Mouse (Mus musculus) thymus, postnatal 10 days (tissue): ENCODE results near the gene Defb11.
"Not testable (repeated sequence)": the region's sequence is repeated elsewhere in the genome, so short reads cannot be mapped to it uniquely, and the experiment has no call there.

Experiments
- DNase-seq, 2 experiments: peaks; one replicate each; pipeline ENCODE4 v3.0.0; 2021; ENCODE audit warnings: low spot score in 2 of 2

Defb11 gene

DNA sequence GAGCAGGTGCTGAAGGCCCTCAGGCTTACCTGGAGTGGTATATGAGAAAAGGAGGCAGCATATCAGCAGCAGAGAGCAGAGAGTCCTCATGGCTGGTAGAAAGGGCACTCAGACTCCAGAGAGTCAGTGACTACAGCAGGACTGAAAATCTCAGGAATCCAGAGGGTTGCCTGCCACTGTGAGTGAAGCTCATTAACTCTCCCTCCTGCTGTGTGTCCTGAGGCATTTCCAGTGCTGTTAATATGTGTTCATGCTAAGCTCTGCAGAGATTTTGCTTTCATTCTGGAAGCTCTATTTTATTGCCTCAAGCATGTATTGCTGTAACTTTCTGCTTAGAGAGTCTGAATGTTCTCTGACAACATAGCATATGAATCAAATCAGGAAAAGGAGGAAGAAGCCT is at the start of gene Defb11:
TSS of gene Defb11 (minus strand) at position 123 of the 400 bp plus-strand sequence.
- not testable (repeated sequence) for DNase-seq

DNA sequence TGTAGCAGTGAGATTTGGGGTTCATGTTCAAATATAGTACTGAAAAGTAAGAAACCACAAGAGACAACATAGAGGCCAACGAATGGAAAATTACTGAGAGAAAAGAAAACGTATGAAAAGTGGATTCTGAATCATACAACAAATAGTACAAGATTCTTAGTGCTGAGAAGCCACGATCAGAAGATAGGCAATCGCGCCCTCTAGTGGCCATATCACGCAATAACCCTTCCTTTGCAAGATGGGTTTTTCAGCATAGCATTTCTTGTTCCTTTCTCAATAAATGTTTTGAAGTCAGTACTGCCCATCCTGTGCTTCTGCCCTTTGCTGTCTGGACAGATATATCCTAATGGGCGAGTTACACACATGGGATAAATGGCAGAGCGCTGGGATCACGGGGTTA is 49.1 kb upstream of the Defb11 start:
- peak in 1 of 2 experiments; percentile 12 for DNase-seq

DNA sequence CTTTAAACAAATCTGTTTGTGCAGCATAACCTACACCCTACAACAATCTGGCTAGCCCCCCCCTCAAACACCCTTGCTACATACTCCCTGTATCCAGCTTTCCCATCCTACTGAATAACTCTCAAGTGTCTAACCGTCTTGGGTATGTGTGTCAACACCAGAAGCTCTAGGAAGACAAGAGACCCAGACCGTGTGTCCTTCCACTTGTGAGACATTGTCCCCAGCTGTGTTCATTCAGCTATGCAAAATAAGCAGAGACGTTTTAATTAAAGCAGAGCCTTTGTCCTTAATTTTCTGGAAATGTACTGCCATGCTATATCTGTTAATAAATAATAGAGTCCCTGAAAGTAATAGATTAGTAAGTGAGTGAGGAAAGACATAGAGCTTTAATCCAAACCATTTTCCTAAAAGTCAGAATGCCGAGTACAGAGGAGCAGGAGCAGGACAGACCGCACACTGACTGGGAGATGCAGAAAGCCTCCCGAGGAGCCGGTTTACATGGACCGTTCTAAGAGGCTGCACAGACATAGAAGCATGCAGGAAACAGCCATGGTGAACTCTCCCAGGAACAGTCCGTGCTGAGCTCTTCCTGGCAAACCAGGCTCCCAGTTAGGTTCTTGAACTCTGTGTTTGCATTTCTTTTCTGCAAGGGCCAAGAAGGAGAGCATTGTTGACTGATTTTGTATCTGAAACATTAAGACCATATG is 41.3 kb upstream of the Defb11 start:
- no peak for DNase-seq

DNA sequence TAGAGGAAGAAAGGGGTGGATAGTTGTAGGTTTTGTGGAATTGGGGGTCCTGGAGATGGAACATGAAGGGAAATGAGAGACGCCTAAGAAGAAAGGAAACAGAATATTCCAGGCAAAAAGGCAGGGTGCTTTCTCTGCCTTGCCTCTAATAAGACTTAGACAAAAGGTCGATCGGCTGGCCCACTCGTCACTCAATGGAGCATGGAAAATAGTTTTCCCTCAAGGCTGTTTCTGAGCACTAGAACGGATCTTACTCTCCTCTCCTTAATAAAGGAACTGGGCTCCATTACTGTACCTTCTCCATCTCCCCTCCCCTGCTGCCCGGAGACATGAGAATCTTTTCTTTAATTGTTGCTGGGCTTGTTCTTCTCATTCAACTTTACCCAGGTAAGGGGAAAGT is 40.2 kb upstream of the Defb11 start, which contains the start of gene Defb13:
TSS of gene Defb13 (plus strand) at position 301 of the 400 bp plus-strand sequence.
- DNase-seq, result no peak

DNA sequence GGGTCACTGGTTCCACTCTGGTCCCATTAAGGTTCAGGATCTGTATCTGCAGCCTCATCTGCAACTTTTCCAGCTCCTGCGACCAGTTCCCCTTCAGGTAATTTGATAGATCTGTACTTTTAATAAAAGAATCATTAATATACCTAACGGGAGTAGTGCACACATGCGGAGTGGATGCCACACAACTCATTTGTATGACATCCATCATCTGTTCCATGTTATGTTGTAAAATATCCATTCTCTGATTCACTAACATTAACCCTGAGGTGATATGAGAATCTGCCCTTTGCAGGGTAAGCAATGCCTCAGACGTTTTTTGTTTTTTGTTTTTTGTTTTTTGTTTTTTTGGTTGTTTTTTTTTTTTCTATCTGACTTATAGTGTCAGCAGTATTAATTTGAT is 31.8 kb upstream of the Defb11 start, which contains the start of gene Defb35:
TSS of gene Defb35 (plus strand) at position 301 of the 400 bp plus-strand sequence.
- not testable (repeated sequence) for DNase-seq

DNA sequence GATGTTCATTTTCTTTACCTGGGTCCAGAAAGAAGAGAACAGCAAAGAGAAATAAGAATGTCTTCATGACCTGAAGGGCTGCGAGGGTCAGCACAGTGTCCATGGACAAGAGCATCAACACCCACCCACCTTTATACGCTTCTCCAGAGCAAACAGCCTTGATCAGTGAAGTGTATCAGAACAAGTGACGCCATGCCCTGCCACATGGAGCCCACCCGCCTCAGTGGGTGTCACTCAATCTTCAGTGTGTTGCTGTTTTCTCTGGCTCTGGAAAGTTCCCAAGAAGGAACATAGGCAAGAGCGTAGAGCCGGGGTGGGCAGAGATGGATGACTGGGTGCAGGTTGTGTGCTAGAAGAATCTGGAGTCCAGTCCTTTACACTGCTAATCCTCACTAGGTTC is 26.4 kb upstream of the Defb11 start, which contains the start of gene Defb15:
TSS of gene Defb15 (minus strand) at position 101 of the 400 bp plus-strand sequence.
- DNase-seq, result no peak

DNA sequence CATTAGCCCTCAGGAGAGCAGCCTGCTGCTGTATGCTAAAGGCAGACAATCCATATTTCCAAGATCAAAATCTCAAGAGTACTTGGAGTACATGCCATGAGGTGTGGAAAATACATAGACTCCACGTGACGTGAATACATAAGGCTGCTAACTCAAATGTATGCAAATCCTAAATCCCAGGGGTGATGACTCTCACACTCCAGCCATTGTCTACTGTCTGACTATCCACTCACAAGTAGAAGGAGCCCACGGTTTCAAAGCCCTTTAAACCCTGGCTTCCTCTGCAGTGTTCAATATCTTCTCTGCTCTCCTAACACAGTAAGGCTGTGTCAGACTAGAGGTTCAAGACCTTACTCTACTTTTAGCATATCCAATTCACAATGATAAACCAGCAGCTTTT is 24.5 kb upstream of the Defb11 start:
- DNase-seq, result not testable (repeated sequence)

DNA sequence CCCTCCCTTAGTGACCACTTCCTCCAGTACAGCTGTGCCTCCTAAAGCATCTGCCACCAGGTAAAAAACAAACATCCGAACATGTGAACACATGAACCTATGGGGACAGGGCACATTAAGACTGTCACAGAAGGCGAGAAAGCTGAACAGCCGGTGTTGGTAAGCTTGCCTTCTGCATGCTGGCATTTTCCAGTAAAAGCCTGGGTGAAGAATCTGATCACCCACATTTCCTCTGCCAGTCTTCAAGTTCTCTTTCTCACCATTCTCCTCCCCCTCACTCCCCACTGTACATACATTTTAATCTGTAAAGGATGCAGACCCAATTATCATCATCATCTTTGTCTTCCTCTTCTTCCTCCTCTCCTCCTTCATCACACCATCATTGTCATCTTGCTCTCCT is 9.4 kb upstream of the Defb11 start:
- DNase-seq, result no peak

DNA sequence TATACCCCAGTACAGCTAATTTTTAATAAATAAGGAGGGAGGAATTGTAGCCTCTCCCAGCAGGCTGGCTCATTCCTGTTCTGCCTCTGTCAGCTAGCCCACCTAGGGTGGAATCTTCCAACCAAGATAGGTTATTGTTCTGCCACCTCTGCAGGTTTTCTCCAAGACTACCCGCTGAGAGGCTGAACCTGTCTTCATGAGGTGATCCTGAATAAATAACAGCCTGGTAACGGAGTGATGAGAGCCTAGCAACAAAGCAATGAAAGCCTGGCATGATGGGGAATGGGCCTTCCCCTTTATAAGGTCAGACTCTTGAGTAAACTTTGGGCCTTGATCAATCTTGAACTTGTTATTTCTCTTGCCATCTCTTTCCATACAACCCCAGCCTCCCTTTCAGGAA is 6.3 kb upstream of the Defb11 start:
- DNase-seq, result no peak

DNA sequence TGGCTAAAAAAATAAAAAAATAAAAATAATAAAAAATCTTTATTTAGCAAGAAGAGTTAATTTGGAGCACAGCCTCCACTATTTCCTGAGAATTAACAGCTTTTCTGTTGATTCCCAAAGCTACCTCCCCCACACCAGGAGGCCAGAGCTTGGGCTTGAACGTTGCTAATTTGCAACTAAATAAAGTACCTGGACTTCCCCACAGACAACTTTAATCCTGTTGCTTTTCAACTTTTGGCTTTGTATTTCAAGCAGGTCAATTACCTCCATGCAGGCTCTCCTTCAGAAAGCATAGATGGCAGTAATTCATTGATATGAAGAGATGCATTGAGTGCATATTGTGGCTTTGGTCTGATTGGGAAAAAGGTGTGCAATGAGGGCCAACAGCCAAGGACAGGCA is 5.7 kb upstream of the Defb11 start:
- DNase-seq, result no peak

DNA sequence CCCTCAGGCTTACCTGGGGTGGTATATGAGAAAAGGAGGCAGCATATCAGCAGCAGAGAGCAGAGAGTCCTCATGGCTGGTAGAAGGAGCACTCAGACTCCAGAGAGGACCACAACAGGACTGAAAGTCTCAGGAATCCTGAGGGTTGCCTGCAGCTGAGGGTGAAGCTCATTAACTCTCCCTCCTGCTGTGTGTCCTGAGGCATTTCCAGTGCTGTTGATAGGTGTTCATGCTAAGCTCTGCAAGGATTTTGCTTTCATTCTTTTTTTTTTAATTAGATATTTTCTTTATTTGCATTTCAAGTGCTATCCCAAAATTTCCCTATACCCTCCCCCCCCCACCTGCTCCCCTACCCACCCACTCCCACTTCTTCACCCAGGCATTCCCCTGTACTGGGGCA is 20.9 kb downstream of the Defb11 start, which contains the start of gene Defb9:
TSS of gene Defb9 (minus strand) at position 101 of the 400 bp plus-strand sequence.
- not testable (repeated sequence) for DNase-seq

DNA sequence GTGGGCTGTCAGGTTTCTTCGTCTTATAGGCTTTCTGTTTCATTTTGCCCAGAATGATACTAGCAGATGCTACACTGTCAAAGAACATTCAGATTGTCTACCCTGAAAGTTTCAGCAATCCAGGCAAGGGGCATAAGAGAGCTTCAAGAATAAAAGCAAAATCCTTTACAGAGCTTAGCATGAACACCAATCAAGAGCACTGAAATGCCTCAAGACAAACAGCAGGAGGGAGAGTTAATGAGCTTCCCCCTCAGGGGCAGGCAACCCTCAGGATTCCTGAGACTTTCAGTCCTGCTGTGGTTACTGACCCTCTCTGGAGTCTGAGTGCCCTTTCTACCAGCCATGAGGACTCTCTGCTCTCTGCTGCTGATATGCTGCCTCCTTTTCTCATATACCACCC is 47.6 kb downstream of the Defb11 start, which contains the start of gene Defb10:
TSS of gene Defb10 (plus strand) at position 316 of the 400 bp plus-strand sequence.
- DNase-seq, result not testable (repeated sequence)
